Mouse (Mus musculus): ENCODE results near the gene Nrros. TPM values are rescaled to one million over a fixed set of nuclear protein-coding genes. Genes with fewer than 3 reads are reported as not detected.

Gene Nrros
- total and polyA plus RNA-seq, 3 experiments = 55.9 to 59.8 TPM; not detected in 1

DNA sequence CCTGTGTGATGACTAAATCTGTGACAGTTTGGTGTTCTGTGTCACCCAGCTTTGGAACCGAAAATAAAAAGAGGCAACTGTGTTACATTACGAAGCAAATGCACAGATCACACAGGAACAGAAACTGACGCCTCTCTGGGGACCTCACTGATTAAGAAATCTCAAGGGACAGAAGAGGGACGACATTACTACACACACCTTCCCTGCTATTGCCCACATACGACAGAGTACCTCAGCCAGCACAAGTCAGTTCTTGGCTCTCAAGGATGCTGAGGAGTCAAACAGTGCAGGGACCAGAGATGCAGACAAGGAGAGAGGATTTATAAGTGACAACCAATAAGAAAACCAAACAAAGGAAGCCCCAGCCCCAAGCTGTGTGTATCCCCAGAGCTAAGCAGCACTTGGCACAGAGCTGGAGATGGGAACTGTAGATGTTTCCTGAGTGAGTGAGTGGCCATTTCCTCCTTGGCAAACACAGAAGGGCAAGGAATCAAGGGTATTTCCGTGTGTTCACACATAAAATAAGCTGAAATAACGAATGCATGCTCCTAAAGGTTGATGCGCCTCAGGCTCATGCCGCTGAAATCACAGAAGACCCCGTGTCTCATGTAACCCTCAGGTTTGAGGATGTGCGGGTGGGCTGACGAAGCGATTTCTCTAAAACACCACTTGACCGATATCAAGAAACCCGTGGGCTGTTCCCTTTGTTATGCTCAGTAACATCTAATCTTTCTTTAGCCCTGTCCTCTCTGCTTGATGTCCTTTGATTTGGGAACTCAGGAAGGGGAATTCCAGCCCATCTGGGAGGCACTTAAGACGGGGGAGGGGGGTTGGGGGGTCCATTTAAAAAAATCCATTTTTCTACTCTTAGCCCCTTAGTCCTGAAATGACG, 40.7 kb downstream of the Nrros start:
- H3K79me2 ChIP-seq (ENCODE audit: control insufficient read depth, insufficient read depth, low read length, poor library complexity) = no peaks in the 10 kb centered on the region
- no peak for TF ChIP-seq E2F4 (IDR thresholded peaks at IDR 0.05; ENCODE audit: borderline replicate concordance, low read depth, low read length)
- TF ChIP-seq TCF12 (IDR thresholded peaks at IDR 0.05; ENCODE audit: low read depth, low read length) = no peak
- TF ChIP-seq NRF1 (IDR thresholded peaks at IDR 0.05; ENCODE audit: insufficient read depth, low read depth, low read length, poor library complexity, severe bottlenecking) = no peak
- no peak for TF ChIP-seq CHD2 (IDR thresholded peaks at IDR 0.05; ENCODE audit: low read length)
- TF ChIP-seq NELFE (IDR thresholded peaks at IDR 0.05; ENCODE audit: low read depth, low read length) = no peak
- no peak for TF ChIP-seq UBTF (IDR thresholded peaks at IDR 0.05; ENCODE audit: borderline replicate concordance, insufficient read depth, low read depth, low read length)
- no peak for TF ChIP-seq SIN3A (IDR thresholded peaks at IDR 0.05; ENCODE audit: low read length)
- TF ChIP-seq POLR2A (IDR thresholded peaks at IDR 0.05; ENCODE audit: control insufficient read depth in 1 of 2, insufficient read depth in 1 of 2, low read depth in 1 of 2, low read length in 2 of 2, poor library complexity in 1 of 2) = no peak
- TF ChIP-seq TBP (IDR thresholded peaks at IDR 0.05; ENCODE audit: low read depth, low read length) = no peak
- no peaks in the 10 kb centered on the region for H3K9me3 ChIP-seq (replicated peaks; ENCODE audit: insufficient read depth, low read length)
- H3K4me1 ChIP-seq (ENCODE audit: control insufficient read depth in 1 of 2, insufficient read depth in 2 of 2, low read length in 2 of 2) = 0 out of 4 replicates have a peak, but pooled peaks cover 0 to 3% of the 10 kb centered on the region in 2 experiments
- H3K9ac ChIP-seq (ENCODE audit: control insufficient read depth, low read depth, low read length, poor library complexity, severe bottlenecking) = no peak overlapping the region
- no peaks in the 10 kb centered on the region for H3K27me3 ChIP-seq (ENCODE audit: control insufficient read depth in 1 of 2, insufficient read depth in 2 of 2, low read length in 2 of 2)
- no peak overlapping the region for H3K4me3 ChIP-seq (ENCODE audit: control insufficient read depth in 1 of 2, insufficient read depth in 1 of 2, low read depth in 2 of 2, low read length in 2 of 2)
- no peak for DNase-seq (ENCODE audit: low read depth, low spot score)
- no peak overlapping the region for H3K27ac ChIP-seq (ENCODE audit: control insufficient read depth, low read depth, low read length)
- peaks cover 0 to 2% of the 10 kb centered on the region in 2 experiments; a peak in 1 of 4 replicates for H3K36me3 ChIP-seq (ENCODE audit: control insufficient read depth in 1 of 2, insufficient read depth in 2 of 2, low read length in 2 of 2)

DNA sequence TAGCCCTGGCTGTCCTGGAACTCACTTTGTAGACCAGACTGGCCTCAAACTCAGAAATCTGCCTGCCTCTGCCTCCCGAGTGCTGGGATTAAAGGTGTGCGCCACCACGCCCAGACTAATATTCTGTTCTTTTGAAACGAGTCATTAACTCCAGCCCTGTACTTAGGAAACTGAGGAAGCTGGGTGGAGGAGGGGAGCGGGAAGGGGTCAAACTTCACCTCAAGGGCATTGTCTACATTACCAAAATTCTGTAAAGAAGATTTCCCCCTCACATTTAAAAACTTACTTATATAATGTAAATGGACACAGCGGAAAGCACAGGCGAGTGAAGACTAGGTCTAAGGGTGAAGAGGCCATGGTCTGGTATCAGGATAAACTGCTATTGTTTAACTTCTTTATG, 41.4 kb downstream of the Nrros start:
- no peak overlapping the region for H3K4me3 ChIP-seq (ENCODE audit: control insufficient read depth in 1 of 2, insufficient read depth in 1 of 2, low read depth in 2 of 2, low read length in 2 of 2)
- no peaks in the 10 kb centered on the region for H3K27me3 ChIP-seq (ENCODE audit: control insufficient read depth in 1 of 2, insufficient read depth in 2 of 2, low read length in 2 of 2)
- H3K79me2 ChIP-seq (ENCODE audit: control insufficient read depth, insufficient read depth, low read length, poor library complexity) = no peaks in the 10 kb centered on the region
- H3K36me3 ChIP-seq (ENCODE audit: control insufficient read depth in 1 of 2, insufficient read depth in 2 of 2, low read length in 2 of 2) = no peaks in the 10 kb centered on the region; a peak in 1 of 4 replicates
- no peak for TF ChIP-seq MAX (IDR thresholded peaks at IDR 0.05; ENCODE audit: low read length)
- TF ChIP-seq USF2 (IDR thresholded peaks at IDR 0.05; ENCODE audit: borderline replicate concordance in 1 of 2, insufficient read depth in 1 of 2, low read depth in 1 of 2, low read length in 2 of 2) = no peak
- TF ChIP-seq E2F4 (IDR thresholded peaks at IDR 0.05; ENCODE audit: borderline replicate concordance, low read depth, low read length) = no peak
- no peak for TF ChIP-seq SMC3 (IDR thresholded peaks at IDR 0.05; ENCODE audit: low read depth, low read length)
- no peak for TF ChIP-seq MAFK (IDR thresholded peaks at IDR 0.05; ENCODE audit: borderline replicate concordance, low read depth, low read length)
- TF ChIP-seq CHD1 (IDR thresholded peaks at IDR 0.05; ENCODE audit: low read depth, low read length) = no peak
- no peak for TF ChIP-seq MYC (IDR thresholded peaks at IDR 0.05; ENCODE audit: low read depth, low read length)
- TF ChIP-seq TCF12 (IDR thresholded peaks at IDR 0.05; ENCODE audit: low read depth, low read length) = no peak
- no peak for TF ChIP-seq NELFE (IDR thresholded peaks at IDR 0.05; ENCODE audit: low read depth, low read length)
- no peak for TF ChIP-seq GABPA (IDR thresholded peaks at IDR 0.05; ENCODE audit: low read depth, low read length)
- TF ChIP-seq POLR2AphosphoS2 (IDR thresholded peaks at IDR 0.05; ENCODE audit: low read length) = no peak
- no peak for TF ChIP-seq ZKSCAN1 (IDR thresholded peaks at IDR 0.05; ENCODE audit: low read depth, low read length)
- TF ChIP-seq CHD2 (IDR thresholded peaks at IDR 0.05; ENCODE audit: low read length) = no peak
- no peak for DNase-seq (ENCODE audit: low read depth, low spot score)
- H3K27ac ChIP-seq (ENCODE audit: control insufficient read depth, low read depth, low read length) = no peak overlapping the region
- no peak overlapping the region for H3K9ac ChIP-seq (ENCODE audit: control insufficient read depth, low read depth, low read length, poor library complexity, severe bottlenecking)
- H3K9me3 ChIP-seq (replicated peaks; ENCODE audit: insufficient read depth, low read length) = no peaks in the 10 kb centered on the region
- H3K4me1 ChIP-seq (ENCODE audit: control insufficient read depth in 1 of 2, insufficient read depth in 2 of 2, low read length in 2 of 2) = 0 out of 4 replicates have a peak, but pooled peaks cover 0 to 3% of the 10 kb centered on the region in 2 experiments
